Mouse (Mus musculus) ES-E14 (cell line): ENCODE measurements around the gene Thrap3.

Experiments used
- CHD2 ChIP-seq: IDR thresholded peaks from 2 replicates; pipeline ENCODE4 v1.6.1; 2014; ENCODE audit warnings: mild to moderate bottlenecking, low read depth, low read length, inconsistent platforms
- HCFC1 ChIP-seq: IDR thresholded peaks from 2 replicates; pipeline ENCODE4 v1.6.1; 2012; ENCODE audit warnings: low read length, inconsistent platforms, borderline replicate concordance; ENCODE audit not compliant: insufficient read depth

GRCm38 (mm10) chr4:126229900-126230299 is 27.3 kb upstream of the Thrap3 start:
- no peak for TF ChIP-seq CHD2
- no peak for TF ChIP-seq HCFC1
